Mouse (Mus musculus): ENCODE data around the gene Kctd4.

- TF ChIP-seq GATA1 (IDR thresholded peaks at IDR 0.05; ENCODE audit: low read length) (no peak), TAL1 (IDR thresholded peaks at IDR 0.05; ENCODE audit: low read length) (no peak)
Measured at GRCm38 (mm10) chr14:75990936-75991335, 36.1 kb downstream of the Kctd4 start.

Measured in erythroblast, embryonic 14.5 days (primary cell).